Mouse (Mus musculus): ENCODE measurements around the gene Radil.
A peak's percentile ranks its signal among the peaks of the same experiment; 100 is the strongest.

Gene Radil

DNA sequence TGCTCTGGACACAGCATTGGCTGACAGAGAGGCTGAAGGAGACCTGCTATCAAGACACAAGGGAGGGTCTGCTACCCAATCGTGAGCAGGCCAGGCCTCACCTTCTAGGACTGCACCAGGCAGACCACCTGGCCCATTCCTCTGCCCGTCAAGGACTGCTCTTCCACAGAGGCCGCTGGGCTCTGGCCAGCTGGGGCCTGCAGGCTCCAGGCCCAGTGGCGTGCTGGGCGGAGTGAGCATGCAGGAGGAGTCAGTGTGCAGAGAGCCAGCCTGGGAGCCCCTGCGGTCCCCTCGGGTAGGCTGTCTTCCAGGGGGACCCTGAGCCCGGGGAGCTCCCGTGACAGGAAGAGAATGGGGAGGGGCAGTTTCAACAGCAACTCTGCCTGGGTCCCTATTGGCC is 64.2 kb downstream of the Radil start:
- DNase-seq (ENCODE audit: low spot score in 2 of 2): no peak

- DNase-seq (ENCODE audit: low spot score in 2 of 2): no peak
Measured at GRCm38 (mm10) chr5:142483581-142483980, 67.3 kb downstream of the Radil start.

- no peak for DNase-seq (ENCODE audit: low spot score in 2 of 2)
Measured at GRCm38 (mm10) chr5:142482512-142482911, 68.4 kb downstream of the Radil start.

- peak; percentile 32 to 64 for DNase-seq (ENCODE audit: low spot score in 2 of 2)
Measured at GRCm38 (mm10) chr5:142478829-142479435, 72.0 kb downstream of the Radil start.

- DNase-seq (ENCODE audit: low spot score in 2 of 2): no peak
Measured at GRCm38 (mm10) chr5:142477866-142478615, 72.9 kb downstream of the Radil start.

DNA sequence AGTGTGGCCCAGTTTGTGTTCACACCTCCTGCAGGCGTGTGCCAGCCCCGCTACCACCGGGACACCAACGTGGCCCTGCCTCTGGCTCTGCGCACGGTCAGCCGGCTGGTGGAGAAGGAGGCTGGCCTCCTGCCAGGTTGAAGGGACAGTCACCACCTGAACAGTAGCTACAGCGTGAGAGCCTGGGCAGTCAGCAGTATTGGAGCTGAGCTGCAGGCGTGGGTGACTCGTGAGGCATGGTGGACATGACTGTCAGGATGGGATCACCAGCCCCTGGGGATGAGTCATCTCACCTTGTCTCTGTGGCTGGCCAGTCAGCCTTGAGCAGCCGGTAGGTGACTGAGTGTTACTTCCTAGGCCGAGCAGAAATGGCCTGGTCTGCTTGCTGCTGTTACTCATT is 73.6 kb downstream of the Radil start:
- no peak for DNase-seq (ENCODE audit: low spot score in 2 of 2)

- no peak for DNase-seq (ENCODE audit: low spot score in 2 of 2)
Measured at GRCm38 (mm10) chr5:142475669-142476068, 75.2 kb downstream of the Radil start.

- DNase-seq (ENCODE audit: low spot score in 2 of 2): no peak
Measured at GRCm38 (mm10) chr5:142473696-142474095, 77.2 kb downstream of the Radil start.

GRCm38 (mm10) chr5:142469796-142470195 is 81.1 kb downstream of the Radil start:
- DNase-seq (ENCODE audit: low spot score in 2 of 2): no peak

DNA sequence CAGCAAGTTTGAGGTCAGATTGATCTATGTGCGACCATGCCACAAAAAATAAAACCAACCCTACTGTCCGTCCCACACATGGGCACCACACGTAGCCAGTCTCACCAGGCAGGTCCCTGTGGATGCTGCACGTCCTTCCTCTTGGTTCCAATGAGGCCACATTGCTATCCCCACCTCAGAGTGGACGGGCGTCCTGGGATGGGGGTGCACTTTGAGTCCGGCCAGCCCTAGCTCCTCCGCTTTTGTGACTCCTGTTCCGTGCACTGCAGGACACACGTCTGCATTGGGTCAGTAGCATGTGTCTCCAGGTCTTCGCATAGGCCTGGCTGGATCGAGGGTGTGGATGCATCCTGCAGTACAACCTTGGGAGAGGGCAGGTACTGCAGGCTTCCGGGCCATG is 82.5 kb downstream of the Radil start:
- DNase-seq (ENCODE audit: low spot score in 2 of 2): no peak

DNA sequence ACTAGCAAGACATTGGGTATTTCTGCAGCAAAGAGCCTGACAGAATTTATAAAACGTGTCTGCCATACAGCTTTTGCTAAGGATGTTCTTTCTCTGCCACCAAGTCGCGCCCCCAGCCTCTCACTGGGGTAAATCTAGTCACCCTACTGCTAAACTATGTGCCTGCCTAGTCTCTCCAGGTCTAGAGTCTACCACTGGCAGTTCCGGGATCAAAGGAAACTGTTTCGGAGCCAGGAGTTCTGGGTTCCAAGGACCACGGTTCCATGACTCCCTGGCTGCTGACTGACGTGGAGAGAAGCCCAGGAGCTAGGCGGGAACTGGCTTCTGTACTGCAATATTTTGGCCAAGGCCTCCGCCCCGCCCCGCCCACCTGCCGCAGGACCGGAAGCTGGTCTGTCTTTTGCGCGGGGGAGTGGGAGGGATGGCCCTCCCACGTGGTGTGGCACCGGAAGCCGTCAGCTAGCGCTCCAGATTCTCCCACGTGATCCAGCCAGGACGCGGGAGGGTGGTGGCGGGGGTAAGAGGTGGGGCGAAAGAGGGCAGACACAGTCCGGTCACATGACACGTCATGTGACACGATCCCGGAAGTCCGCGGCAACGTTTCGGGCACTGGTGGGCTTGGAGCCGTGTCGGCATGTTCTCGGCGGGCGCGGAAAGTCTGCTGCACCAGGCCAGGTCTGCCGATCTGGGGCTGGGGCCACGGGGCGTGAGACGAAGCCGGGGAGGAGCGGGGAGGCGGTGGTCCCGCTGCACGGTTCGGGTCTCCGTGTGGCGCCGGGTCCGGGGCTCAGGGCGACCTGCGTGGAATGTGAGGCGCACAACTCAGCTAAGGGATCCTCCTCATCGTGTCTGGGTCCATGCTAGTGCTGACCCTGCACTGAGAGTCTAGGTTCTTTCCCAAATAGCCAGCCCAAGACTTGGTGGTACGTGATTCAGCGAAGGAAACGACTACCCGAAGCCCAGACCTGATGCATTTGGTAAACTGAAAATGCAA is 87.1 kb downstream of the Radil start, which contains the start of gene Ap5z1:
Gene Ap5z1, plus strand, starts transcription at position 484 of the 994 bp plus-strand sequence.
- peak; percentile 81 to 86 for DNase-seq (ENCODE audit: low spot score in 2 of 2)

- no peak for DNase-seq (ENCODE audit: low spot score in 2 of 2)
Measured at GRCm38 (mm10) chr5:142463011-142463410, 87.9 kb downstream of the Radil start.

DNA sequence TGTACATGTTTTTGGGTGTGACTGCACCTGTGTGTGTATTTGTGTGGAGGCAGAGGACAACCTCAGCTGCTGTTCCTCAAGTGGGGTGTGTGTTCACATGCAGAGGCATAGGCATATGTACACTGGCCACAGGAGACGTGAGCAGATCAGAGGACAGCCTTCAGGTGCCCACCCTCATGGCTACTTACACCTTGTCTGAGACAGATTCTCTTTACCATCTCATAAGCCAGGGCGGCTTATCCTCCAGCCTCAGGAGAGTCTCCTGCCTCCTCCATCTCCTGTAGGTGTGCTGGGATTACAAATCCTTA is 88.3 kb downstream of the Radil start:
- DNase-seq (ENCODE audit: low spot score in 2 of 2): no peak

- DNase-seq (ENCODE audit: low spot score in 2 of 2): no peak
Measured at GRCm38 (mm10) chr5:142461942-142462640, 88.8 kb downstream of the Radil start.

GRCm38 (mm10) chr5:142459834-142460233 is 91.1 kb downstream of the Radil start:
- no peak for DNase-seq (ENCODE audit: low spot score in 2 of 2)

DNA sequence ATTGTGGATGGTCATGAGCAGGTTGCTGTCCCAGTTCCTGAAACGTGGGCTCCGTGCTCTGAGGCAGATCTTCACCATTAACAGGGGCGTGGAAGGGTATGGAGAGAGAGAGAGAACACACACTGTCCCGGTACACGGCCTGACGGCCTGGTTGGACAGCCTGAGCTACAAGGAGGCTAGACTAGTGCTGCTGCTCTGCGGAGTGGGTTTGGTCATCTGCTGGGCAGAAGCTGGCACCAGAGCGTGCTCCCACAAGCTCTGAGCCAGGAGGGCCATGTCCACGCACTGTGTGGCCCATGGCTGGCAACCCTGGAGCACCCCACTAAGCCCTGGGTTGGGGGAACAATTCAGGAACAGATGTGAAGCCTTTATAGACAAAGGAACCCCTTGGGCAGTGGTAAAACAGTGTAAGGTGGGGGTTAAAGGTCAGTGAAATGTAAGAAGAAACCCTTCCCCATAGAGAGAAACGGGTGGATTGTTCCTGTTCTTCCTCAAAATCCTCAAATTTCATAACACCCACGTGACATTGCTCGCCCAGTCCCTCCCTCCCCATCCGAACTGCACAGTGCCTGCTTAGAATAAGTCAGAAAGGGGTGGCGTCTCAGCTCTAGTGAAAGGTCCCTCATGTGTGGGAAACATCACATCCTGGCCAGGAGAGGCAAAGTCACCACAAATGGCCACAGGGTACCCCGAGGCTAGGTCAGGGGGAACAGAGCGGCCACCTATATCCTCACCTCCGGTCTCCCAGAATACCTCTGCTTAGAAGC is 91.9 kb downstream of the Radil start:
- no peak for DNase-seq (ENCODE audit: low spot score in 2 of 2)

GRCm38 (mm10) chr5:142457345-142457744 is 93.6 kb downstream of the Radil start:
- DNase-seq (ENCODE audit: low spot score in 2 of 2): no peak

DNA sequence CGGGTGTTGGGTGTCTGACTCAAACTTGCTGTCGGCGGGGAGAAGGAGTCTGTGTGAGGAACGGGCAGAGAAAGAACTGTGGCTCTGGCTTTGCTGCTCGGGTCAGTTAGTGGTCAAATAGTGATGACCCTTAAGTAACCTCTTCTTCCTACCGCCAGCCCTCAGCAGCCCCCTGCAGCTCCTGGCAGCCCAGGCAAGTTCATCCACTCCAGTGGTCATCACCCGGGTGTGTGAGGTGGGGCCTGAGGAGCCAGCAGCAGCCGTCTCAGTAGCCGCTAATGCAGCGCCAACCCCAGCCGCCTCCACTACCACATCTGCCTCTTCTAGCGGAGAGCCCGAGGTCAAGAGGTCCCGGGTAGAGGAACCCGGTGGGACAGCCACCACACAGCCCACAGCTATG is 94.6 kb downstream of the Radil start:
- DNase-seq (ENCODE audit: low spot score in 2 of 2): no peak

DNA sequence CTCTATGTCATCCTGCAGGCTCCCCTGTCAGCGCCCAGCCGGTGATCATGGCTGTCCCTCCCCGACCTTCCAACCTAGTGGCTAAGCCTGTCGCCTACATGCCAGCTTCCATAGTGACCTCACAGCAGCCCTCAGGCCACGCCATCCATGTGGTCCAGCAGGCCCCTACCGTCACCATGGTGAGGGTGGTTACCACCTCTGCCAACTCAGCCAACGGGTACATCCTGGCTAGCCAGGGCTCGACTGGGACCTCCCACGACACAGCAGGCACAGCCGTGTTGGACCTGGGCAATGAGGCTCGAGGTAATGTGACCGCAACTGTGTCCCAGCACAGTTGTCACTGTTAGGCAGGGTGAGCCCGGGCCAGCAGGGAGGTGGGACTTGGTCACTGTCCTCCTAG is 97.2 kb downstream of the Radil start:
- no peak for DNase-seq (ENCODE audit: low spot score in 2 of 2)

DNA sequence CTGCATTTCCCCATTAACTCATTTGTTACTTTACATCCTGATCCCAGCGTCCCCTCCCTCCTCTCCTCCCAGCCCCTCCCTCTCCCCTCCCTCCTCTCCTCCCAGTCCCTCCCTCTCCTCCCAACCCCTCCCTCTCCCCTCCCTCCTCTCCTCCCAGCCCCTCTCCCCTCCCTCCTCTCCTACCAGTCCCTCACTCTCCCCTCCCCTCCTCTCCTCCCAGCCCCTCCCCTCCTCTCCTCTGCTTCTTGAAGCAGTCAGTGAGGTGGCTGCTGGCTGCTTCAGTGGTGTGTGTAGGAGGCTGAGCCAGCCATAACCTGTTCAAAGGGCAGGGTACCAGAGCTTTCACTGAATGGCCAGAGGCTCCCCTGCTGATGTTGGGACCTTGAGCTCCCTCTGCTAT is 99.1 kb downstream of the Radil start:
- DNase-seq (ENCODE audit: low spot score in 2 of 2): no peak

DNA sequence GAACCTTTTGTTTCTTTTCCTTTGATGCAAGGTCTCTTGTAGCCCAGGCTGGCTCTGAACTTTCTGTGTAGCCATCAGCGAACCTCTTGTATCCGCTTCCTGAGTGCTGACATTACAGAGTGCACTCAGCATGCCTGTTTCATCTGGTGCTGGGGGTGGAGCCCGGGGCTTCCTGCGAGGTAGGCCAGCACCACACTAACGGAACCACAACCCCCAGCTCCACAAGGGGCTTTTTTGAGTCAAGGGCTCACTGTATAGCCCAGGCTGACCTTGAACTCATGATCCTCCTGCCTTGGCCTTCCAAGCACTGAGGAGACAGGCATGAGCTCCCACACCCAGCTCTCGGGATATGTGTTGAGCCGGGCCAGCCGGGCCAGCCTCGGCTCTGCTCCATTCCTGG is 100.1 kb downstream of the Radil start:
- DNase-seq (ENCODE audit: low spot score in 2 of 2): no peak
